Mouse (Mus musculus) limb, embryonic 13.5 days (tissue): Measurements from ENCODE around the gene Tnr. TPM values are rescaled to one million over a fixed set of nuclear protein-coding genes. Genes with fewer than 3 reads are reported as not detected.

Source experiments
- ATAC-seq: fragments of 200-750 bp; cut with Nextera tagmentation; 2 replicates; pipeline ENCODE4 v1.8.0; 2017; ENCODE audit warnings: low read depth, moderate number of reproducible peaks, moderate TSS enrichment; ENCODE audit not compliant: low FRiP score
- H3K27ac ChIP-seq: fragments of 300-500 bp; sonication (generic); 2 replicates; pipeline ENCODE4 v1.5.1; 2015; ENCODE audit warnings: inconsistent platforms, mild to moderate bottlenecking, moderate library complexity
- H3K27me3 ChIP-seq: fragments of 300-500 bp; sonication (generic); 2 replicates; pipeline ENCODE4 v1.6.1; 2015; ENCODE audit warnings: mild to moderate bottlenecking, inconsistent platforms
- H3K36me3 ChIP-seq: fragments of 300-500 bp; sonication (generic); 2 replicates; pipeline ENCODE4 v1.6.1; 2015; ENCODE audit warnings: inconsistent platforms, mild to moderate bottlenecking, moderate library complexity
- H3K4me1 ChIP-seq: fragments of 300-500 bp; sonication (generic); 2 replicates; pipeline ENCODE4 v1.6.1; 2015; ENCODE audit warnings: inconsistent platforms
- H3K4me2 ChIP-seq: fragments of 300-500 bp; sonication (generic); replicated peaks from 2 replicates; pipeline ENCODE4 v1.6.1; 2015; ENCODE audit warnings: inconsistent platforms, mild to moderate bottlenecking, moderate library complexity
- H3K4me3 ChIP-seq: fragments of 300-500 bp; sonication (generic); 2 replicates; pipeline ENCODE4 v1.5.1; 2015; ENCODE audit warnings: moderate library complexity, mild to moderate bottlenecking, inconsistent platforms
- H3K9ac ChIP-seq: fragments of 300-500 bp; sonication (generic); 2 replicates; pipeline ENCODE4 v1.6.1; 2015; ENCODE audit warnings: mild to moderate bottlenecking, inconsistent platforms
- H3K9me3 ChIP-seq: fragments of 300-500 bp; sonication (generic); 2 replicates; pipeline ENCODE4 v1.6.1; 2016; ENCODE audit warnings: inconsistent platforms
- WGBS: fragments of 180-500 bp; shearing (Covaris S2); methylation state at CpG from one replicate; pipeline ENCODE4 v1.1.7; 2015; 5-methylcytosine and 5-hydroxymethylcytosine counted together
- polyA plus RNA-seq: library from polyadenylated mRNA; unstranded; fragments of >200 nt; fragmentation: Nextera tagmentation; extraction: Ambion mirVana; gene quantifications from 2 replicates; pipeline ENCODE4 v1.2.1, GENCODE M21; 2015

Tnr gene
- polyA plus RNA-seq, 1 experiment from 2014 or later = 0.09 TPM

DNA sequence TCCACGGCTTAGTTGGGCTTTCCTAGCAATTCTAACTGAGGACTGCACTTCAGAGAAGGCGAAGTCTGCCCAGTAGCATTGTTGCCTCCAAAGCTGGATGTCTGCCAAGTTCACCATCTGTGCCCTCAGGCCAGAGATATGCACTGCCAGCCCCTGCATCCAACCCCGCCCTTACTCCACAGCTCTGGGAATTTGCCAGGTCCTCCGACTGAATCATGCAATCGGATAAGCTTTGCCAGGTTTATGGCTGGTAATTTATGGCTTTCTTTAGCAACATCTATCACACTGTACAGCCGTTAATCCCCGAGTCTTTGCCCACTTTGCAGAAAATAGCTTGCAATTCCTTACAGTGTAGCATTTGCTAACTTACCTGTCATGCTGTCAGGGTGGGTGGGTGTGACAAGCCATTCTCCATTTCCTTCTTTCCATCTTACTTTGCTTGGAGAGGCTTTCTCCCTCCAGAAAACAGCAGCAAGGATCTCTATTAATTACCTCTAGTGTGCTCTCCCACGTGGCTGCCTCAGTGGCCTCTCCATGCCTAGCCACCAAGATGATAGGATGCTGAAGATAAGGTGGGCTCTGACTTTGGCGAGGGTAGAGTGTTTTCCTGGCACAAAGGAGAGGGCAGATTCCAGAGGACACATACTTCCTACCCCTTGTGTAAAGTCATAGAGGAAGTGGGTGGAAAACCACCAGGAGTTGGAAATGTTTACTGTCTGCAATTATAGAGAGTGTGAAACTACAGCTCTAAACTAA is 163.1 kb downstream of the Tnr start:
- H3K4me2 ChIP-seq = 0 out of 2 replicates have a peak overlapping the region, but pooled peaks have one; percentile 5
- peaks cover 16% of the 10 kb centered on the region for H3K27me3 ChIP-seq
- no peaks in the 10 kb centered on the region for H3K36me3 ChIP-seq
- no peaks in the 10 kb centered on the region for H3K9me3 ChIP-seq
- H3K4me3 ChIP-seq = no peak overlapping the region
- ATAC-seq = peak; percentile 85
- peaks cover 22% of the 10 kb centered on the region for H3K4me1 ChIP-seq
- no peak overlapping the region for H3K9ac ChIP-seq
- H3K27ac ChIP-seq = no peak overlapping the region
- WGBS = 14% methylated on average over 9 of the region's 9 CpGs

DNA sequence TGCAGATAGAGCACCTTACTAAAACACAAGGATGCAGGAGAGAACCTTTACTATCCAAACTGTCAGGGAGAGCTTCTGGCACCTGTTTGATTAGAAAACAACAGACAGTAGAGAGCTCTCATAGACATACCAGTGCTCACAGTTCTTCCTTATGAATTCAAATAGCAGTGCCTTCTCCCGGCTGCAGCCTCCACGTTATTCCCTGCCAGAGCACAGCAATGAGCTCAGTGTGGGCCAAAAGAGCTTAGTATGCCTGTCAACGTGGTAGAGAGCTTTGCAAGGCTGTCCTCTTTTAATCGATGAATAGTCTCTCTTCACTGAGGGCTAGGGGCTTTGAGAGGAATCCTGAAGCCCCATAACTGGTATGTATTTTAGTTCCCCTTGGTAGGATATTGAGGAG is 173.1 kb downstream of the Tnr start:
- H3K27ac ChIP-seq = no peak overlapping the region
- 0 out of 2 replicates have a peak, but pooled peaks cover 5% of the 10 kb centered on the region for H3K4me1 ChIP-seq
- 57% methylated on average over 4 of the region's 4 CpGs for WGBS
- H3K9me3 ChIP-seq = no peaks in the 10 kb centered on the region
- no peak overlapping the region for H3K4me2 ChIP-seq
- H3K27me3 ChIP-seq = no peaks in the 10 kb centered on the region
- H3K9ac ChIP-seq = no peak overlapping the region
- H3K4me3 ChIP-seq = no peak overlapping the region
- H3K36me3 ChIP-seq = no peaks in the 10 kb centered on the region
- no peak for ATAC-seq

DNA sequence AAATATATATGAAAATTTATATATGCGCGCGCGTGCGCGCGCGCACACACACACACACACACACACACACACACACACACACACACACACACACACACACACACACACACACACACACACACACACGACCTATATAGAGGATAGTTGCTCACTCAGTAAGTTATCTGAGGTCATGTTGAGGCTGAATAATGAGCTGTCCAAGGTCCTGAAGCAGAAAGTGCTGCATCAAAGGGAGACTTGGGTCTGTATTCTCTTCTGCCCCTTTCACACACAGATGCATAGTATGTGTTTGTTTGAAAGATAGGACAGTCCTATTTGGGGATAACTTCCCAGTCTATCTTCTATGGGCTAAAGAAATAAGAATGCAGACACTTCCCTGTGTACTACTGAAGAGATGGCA is 178.5 kb downstream of the Tnr start:
- 0 out of 2 replicates have a peak, but pooled peaks cover 3% of the 10 kb centered on the region for H3K4me1 ChIP-seq
- no peak for ATAC-seq
- 70% methylated on average over 5 of the region's 9 CpGs for WGBS
- H3K4me3 ChIP-seq = no peak overlapping the region
- H3K36me3 ChIP-seq = no peaks in the 10 kb centered on the region
- H3K9me3 ChIP-seq = no peaks in the 10 kb centered on the region
- no peaks in the 10 kb centered on the region for H3K27me3 ChIP-seq
- H3K27ac ChIP-seq = no peak overlapping the region
- no peak overlapping the region for H3K9ac ChIP-seq
- no peak overlapping the region for H3K4me2 ChIP-seq

DNA sequence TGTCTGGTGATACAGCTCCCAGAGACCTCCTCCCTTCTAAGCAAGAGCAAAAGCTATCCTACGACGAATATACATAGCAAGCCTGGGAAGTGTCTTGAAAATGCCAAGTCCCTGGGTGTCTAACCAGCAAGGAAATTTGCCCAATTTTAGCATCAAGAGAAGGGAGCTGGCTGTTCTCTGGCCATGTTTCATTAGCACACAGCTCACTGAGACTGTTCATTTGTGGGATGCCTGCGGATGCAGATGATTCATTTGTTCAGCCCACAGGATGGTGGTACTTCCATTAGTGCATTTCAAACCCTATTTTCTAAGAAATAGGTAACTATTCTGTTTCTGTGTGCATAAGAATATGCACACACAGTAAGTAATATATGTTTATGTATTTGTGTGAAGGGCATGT is 181.4 kb downstream of the Tnr start:
- Histone ChIP-seq H3K36me3 (no peaks in the 10 kb centered on the region), H3K9me3 (no peaks in the 10 kb centered on the region), H3K27ac (no peak overlapping the region), H3K9ac (no peak overlapping the region), H3K4me1 (0 out of 2 replicates have a peak, but pooled peaks cover 3% of the 10 kb centered on the region), H3K27me3 (no peaks in the 10 kb centered on the region), H3K4me2 (no peak overlapping the region), H3K4me3 (no peak overlapping the region)
- no peak for ATAC-seq
- WGBS = 83% methylated on average over 3 of the region's 3 CpGs

DNA sequence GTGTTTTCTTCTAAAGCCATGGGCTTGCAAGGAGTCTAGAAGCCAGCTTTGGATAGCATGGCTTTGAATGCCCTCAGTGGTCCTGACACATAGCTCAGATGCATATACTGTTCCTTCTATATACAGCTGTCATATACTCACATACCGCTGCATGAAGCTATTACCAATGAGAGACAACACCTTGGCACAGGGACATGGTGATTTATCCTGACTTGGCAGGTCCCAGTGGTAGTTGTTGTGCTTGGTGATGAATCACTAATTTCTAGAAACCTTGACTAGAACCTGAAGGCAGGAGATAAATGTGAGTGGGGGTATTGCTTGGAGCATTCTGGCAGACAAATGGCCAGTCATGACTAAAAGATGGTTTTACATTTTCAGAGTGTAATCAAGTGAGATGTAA is 192.7 kb downstream of the Tnr start:
- Histone ChIP-seq H3K36me3 (no peaks in the 10 kb centered on the region), H3K9ac (no peak overlapping the region), H3K4me1 (no peaks in the 10 kb centered on the region), H3K27me3 (no peaks in the 10 kb centered on the region), H3K4me3 (no peak overlapping the region), H3K9me3 (no peaks in the 10 kb centered on the region), H3K27ac (no peak overlapping the region), H3K4me2 (no peak overlapping the region)
- 84% methylated on average over 1 of the region's 1 CpGs for WGBS
- no peak for ATAC-seq

DNA sequence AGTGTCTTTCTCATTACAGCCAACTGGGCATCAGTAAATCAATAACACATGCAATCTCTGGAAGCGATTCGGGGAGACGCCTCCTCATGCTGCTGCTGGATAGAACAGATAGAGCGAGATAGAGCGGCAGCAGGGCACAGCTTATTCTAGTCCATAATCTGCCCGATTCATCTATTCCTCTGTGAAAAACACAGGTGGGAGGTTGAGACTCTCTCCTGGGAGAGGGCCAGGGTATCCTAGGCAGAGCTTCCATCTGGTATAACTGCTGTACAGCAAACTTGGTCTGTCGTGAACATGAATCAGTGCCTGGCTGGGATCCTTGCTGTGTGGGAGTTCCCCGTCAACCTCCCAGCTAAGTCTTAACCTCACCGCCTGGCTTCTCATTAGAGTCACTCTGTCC is 193.4 kb downstream of the Tnr start:
- WGBS = 69% methylated on average over 9 of the region's 9 CpGs
- ATAC-seq = no peak
- H3K36me3 ChIP-seq = no peaks in the 10 kb centered on the region

DNA sequence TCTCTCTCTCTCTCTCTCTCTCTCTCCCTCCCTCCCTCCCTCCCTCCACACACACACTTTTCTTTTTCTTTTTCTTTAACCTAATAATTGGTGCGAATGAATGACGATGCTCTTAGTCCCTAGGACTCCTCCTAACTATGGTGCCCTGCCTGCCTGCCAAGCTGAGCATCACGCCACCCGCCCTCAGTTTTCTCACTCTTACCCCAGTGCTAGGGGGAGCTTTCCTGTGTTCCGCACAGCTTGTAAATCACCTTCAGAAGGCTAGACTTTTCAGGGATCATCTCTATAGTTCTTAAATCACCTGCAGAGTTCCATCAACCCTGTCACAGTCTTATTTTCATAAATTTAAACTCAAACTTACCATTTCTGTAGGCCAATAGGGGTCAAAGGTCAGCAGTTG is 200.2 kb downstream of the Tnr start:
- no peaks in the 10 kb centered on the region for H3K36me3 ChIP-seq
- H3K27me3 ChIP-seq = no peaks in the 10 kb centered on the region
- ATAC-seq = no peak
- no peak overlapping the region for H3K4me3 ChIP-seq
- H3K27ac ChIP-seq = no peak overlapping the region
- no peaks in the 10 kb centered on the region for H3K9me3 ChIP-seq
- 83% methylated on average over 5 of the region's 5 CpGs for WGBS
- no peak overlapping the region for H3K4me2 ChIP-seq
- H3K9ac ChIP-seq = no peak overlapping the region
- H3K4me1 ChIP-seq = no peaks in the 10 kb centered on the region

More for the DNA sequence above, 193.4 kb downstream of the Tnr start:
- no peak overlapping the region for H3K4me3 ChIP-seq
- no peaks in the 10 kb centered on the region for H3K9me3 ChIP-seq
- H3K9ac ChIP-seq = no peak overlapping the region
- H3K4me2 ChIP-seq = no peak overlapping the region
- no peak overlapping the region for H3K27ac ChIP-seq
- H3K27me3 ChIP-seq = no peaks in the 10 kb centered on the region
- no peaks in the 10 kb centered on the region for H3K4me1 ChIP-seq

DNA sequence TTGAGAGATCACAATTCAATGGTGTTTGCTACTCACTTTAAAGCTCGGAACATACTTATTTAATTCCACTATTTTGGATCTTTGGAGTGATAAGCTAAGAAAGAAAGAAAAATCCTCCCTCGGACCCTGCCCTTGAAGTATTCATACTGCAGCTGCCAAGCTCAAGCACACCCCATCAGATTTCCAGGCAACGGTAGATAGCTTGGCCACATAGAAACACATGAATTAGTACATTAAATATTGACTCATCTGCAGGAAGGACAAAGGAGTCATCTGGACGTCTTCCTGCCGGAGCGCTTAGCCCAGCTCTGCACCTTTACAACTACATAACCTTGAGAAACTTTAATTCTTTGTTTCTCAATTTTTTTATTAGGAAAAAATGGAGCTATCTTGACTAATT is 205.7 kb downstream of the Tnr start:
- 92% methylated on average over 6 of the region's 6 CpGs for WGBS
- no peak for ATAC-seq

DNA sequence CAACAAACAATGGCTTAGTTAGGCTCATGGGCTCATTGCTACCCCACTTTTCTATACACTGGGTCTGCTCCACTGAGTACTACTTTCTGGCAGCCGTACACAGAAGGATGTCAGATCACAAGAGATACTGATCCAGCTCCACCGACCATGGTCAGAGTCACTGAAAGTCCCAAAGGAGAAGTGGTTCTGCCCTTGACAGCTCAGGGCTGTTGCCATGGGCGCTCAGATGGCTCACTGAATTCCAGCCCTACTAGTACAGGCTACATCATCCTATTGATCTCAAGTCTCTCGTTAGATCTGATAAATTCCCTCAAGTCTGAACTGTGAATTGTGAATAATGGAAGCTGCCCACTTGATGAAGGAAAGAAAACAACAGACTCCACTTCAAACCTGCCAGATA is 207.3 kb downstream of the Tnr start:
- Histone ChIP-seq H3K4me1 (no peaks in the 10 kb centered on the region), H3K27me3 (no peaks in the 10 kb centered on the region), H3K36me3 (no peaks in the 10 kb centered on the region), H3K4me3 (no peak overlapping the region), H3K9ac (no peak overlapping the region), H3K4me2 (no peak overlapping the region), H3K9me3 (no peaks in the 10 kb centered on the region), H3K27ac (no peak overlapping the region)
- WGBS = 73% methylated on average over 4 of the region's 4 CpGs
- ATAC-seq = no peak

More for the DNA sequence above, 205.7 kb downstream of the Tnr start:
- no peaks in the 10 kb centered on the region for H3K9me3 ChIP-seq
- H3K36me3 ChIP-seq = no peaks in the 10 kb centered on the region
- no peaks in the 10 kb centered on the region for H3K4me1 ChIP-seq
- no peak overlapping the region for H3K27ac ChIP-seq
- H3K9ac ChIP-seq = no peak overlapping the region
- H3K4me3 ChIP-seq = no peak overlapping the region
- H3K4me2 ChIP-seq = no peak overlapping the region
- no peaks in the 10 kb centered on the region for H3K27me3 ChIP-seq

DNA sequence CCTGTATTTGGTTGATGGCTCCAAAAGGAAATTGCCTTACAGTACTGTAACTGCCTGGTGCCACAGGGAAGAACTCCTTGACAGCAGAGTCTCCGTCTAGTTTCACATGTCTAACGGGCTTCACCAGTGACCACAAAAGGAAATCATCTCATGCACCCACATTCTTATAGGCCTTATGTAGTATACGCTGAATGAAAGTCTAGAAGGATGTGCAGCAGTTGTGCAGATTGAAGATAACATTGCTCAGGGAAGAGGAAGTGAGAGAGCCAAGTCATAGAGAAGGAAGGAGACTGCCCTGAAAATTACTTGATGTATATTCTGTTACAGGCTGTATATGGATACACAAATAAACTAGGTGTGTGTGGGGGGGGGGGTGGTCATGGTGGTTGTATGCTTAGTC is 211.5 kb downstream of the Tnr start:
- Histone ChIP-seq H3K4me3 (no peak overlapping the region), H3K4me2 (no peak overlapping the region), H3K27ac (no peak overlapping the region), H3K27me3 (no peaks in the 10 kb centered on the region), H3K9ac (no peak overlapping the region), H3K4me1 (no peaks in the 10 kb centered on the region), H3K9me3 (no peaks in the 10 kb centered on the region), H3K36me3 (no peaks in the 10 kb centered on the region)
- 78% methylated on average over 3 of the region's 3 CpGs for WGBS
- no peak for ATAC-seq

DNA sequence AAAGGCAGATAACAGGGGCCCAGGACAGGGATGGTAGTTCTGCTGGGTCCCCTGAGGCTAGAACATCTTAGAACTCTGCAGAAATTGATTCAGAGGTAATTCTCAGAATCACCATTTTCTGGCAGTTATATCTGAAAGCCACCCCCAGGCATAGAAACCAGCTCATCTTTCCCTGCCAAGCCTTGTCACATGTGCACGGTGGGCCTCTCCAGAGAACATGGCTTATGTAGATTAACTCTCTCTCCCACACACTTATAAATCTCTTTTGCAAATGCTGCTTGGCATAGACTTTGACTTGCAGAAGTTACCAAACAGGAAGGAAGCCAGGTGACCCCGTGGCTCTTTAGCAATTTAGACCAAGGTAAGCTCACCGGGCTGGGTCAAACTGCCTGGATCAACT is 215.9 kb downstream of the Tnr start:
- 63% methylated on average over 3 of the region's 3 CpGs for WGBS
- Histone ChIP-seq H3K9ac (no peak overlapping the region), H3K36me3 (no peaks in the 10 kb centered on the region), H3K4me1 (peaks cover 5% of the 10 kb centered on the region; the same call in 1 of the 2 replicates), H3K4me3 (no peak overlapping the region), H3K4me2 (no peak overlapping the region), H3K27me3 (no peaks in the 10 kb centered on the region), H3K9me3 (no peaks in the 10 kb centered on the region), H3K27ac (no peak overlapping the region)
- no peak for ATAC-seq

DNA sequence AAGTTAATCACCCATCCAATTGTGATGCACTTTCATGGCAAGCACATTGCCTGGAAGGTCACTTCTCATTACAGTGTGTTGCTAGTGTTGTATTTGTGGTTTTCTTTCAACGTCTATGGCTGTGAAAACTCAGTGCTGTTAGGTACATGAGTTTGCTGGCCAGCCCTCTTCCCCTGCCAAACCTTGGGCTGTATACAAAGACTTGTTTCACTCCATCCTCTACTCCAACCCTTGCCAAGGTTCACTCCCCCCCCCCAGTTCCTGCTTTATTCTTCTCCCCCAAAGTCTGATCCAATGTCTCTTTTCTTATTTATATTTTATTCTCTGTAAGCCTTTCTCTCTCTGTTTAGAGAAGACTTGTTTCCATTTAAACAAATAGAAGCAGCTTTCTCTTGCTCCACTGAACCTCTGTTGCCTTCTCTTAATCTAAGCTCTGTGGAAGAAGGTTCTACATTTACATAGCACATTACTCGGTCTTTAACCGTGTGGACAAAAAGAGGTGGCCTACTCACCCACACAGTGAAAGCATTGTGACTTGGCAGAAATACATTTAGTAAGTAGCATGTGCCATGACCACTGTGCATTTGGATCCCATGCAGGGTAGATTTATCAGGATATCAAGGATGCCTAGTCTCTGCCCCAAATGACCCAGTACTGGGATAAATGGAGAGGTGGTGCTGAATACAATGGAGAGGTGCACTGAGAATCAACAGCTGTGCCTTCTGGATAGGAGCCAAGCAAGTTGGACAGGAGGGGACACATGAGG is 217.9 kb downstream of the Tnr start:
- no peaks in the 10 kb centered on the region for H3K36me3 ChIP-seq
- no peaks in the 10 kb centered on the region for H3K9me3 ChIP-seq
- H3K9ac ChIP-seq = no peak overlapping the region
- peaks cover 5% of the 10 kb centered on the region; the same call in 1 of the 2 replicates for H3K4me1 ChIP-seq
- no peak overlapping the region for H3K4me3 ChIP-seq
- H3K27ac ChIP-seq = no peak overlapping the region
- no peak overlapping the region for H3K4me2 ChIP-seq
- ATAC-seq = no peak
- 66% methylated on average over 3 of the region's 3 CpGs for whole genome bisulfite sequencing
- no peaks in the 10 kb centered on the region for H3K27me3 ChIP-seq
